ENCODE assay signal across 20 mouse cellular contexts in genomic region chr17:73893207-73893606, GRCm38 (mm10). TPM values are rescaled to one million over a fixed set of nuclear protein-coding genes. Genes with fewer than 3 reads are reported as not detected.
DNase-seq lines count a peak whose midpoint lies in the region; ATAC-seq and TF ChIP-seq lines count a peak whose summit lies in the region.
"Had no signal": no experiment of that assay in that cellular context is flagged by ENCODE, and none has a peak within 500 bp of the region (broad histone marks: within the 10 kb centered on the region; RNA-seq: fewer than 3 reads in every experiment).

No protein-coding gene starts in this region.

- intact Hi-C loops in gastrocnemius, adult 2 months (cut with DNase I), result no loop called here

- WGBS in forebrain, embryonic 15.5 days, result 90% methylated on average over 10 of the region's 10 CpGs

- no peaks in the 10 kb centered on the region for H3K4me1 ChIP-seq in forebrain, embryonic 15.5 days
- H3K4me1 ChIP-seq: embryonic facial prominence, embryonic 12.5 days had no signal

- no peak overlapping the region for H3K4me2 ChIP-seq in forebrain, embryonic 15.5 days (replicated peaks)
- H3K4me2 ChIP-seq: embryonic facial prominence, embryonic 12.5 days had no signal

- TF ChIP-seq CTCF in gastrocnemius, adult 2 months (IDR thresholded peaks at IDR 0.05), result no peak

- peak; percentile 61 for ATAC-seq in inflammation-experienced regulatory T-cells, adult 6 months
- no peak for ATAC-seq in erythroid progenitor cell, adult 5-6 weeks (replicated peaks; ENCODE audit: low FRiP score, poor library complexity, severe bottlenecking)
- ATAC-seq in forebrain, embryonic 15.5 days (replicated peaks), result no peak
- ATAC-seq: forebrain, embryonic 16.5 days; hindbrain, postnatal 0 days had no signal

- H3K27ac ChIP-seq in forebrain, embryonic 15.5 days (replicated peaks), result no peak overlapping the region
- no peak overlapping the region for H3K27ac ChIP-seq in gastrocnemius, adult 2 months
- H3K27ac ChIP-seq: embryonic facial prominence, embryonic 12.5 days; hindbrain, postnatal 0 days had no signal

- no peak overlapping the region for H3K9ac ChIP-seq in forebrain, embryonic 15.5 days (replicated peaks)
- H3K9ac ChIP-seq: embryonic facial prominence, embryonic 12.5 days had no signal

- DNase-seq in thymus, postnatal 0 days (ENCODE audit: low spot score), result peak; percentile 17
- no peak for DNase-seq in thymus, adult 18-20 months
- peak; percentile 19 for DNase-seq in brain, adult 2 months (ENCODE audit: low read depth, low spot score)
- no peak for DNase-seq in spleen, postnatal 14 days (ENCODE audit: low spot score in 2 of 2)
- DNase-seq in gastrocnemius, adult 2 months, result no peak
- DNase-seq: adrenal gland, postnatal 25 days; cerebellum, postnatal 25 days; gastrocnemius, postnatal 36 days; heart, postnatal 10 days; layer of hippocampus, adult 9-11 months; lung, adult 2 months; right cerebral cortex, postnatal 14 days; thymus, adult 2 months had no signal

- H3K9me3 ChIP-seq in forebrain, embryonic 15.5 days, result no peaks in the 10 kb centered on the region
- H3K9me3 ChIP-seq: embryonic facial prominence, embryonic 12.5 days had no signal

- H3K36me3 ChIP-seq in forebrain, embryonic 15.5 days, result no peaks in the 10 kb centered on the region
- H3K36me3 ChIP-seq: embryonic facial prominence, embryonic 12.5 days had no signal

- no peak overlapping the region for H3K4me3 ChIP-seq in forebrain, embryonic 15.5 days
- H3K4me3 ChIP-seq in gastrocnemius, adult 2 months, result no peak overlapping the region
- H3K4me3 ChIP-seq: embryonic facial prominence, embryonic 12.5 days; myocyte had no signal

- H3K27me3 ChIP-seq in forebrain, embryonic 15.5 days, result no peaks in the 10 kb centered on the region
- H3K27me3 ChIP-seq: embryonic facial prominence, embryonic 12.5 days had no signal

RNA-seq across cellular contexts. Expression of gene Xdh, which starts 56.8 kb away (rescaled TPM):
- 7.1 and 8.5 TPM in 2 replicates for polyA plus RNA-seq in thymus, postnatal 0 days (2015; fragmentation: Nextera tagmentation; extraction: Ambion mirVana)
- polyA plus RNA-seq in inflammation-experienced regulatory T-cells, adult 6 months (2017; shearing (Covaris generic)), result 10 to 100 TPM; 15.8 to 38.5 (median 37.1) TPM
- 11.3 and 30.3 TPM in 2 replicates for total RNA-seq in erythroid progenitor cell, adult 5-6 weeks (2015; ENCODE audit: low replicate concordance)
- 9.5 and 9.6 TPM in 2 replicates for total RNA-seq in erythroid progenitor cell, adult 5-6 weeks (2017; ENCODE audit: low replicate concordance)
- 0.22 and 0.46 TPM in 2 replicates for polyA plus RNA-seq in forebrain, embryonic 15.5 days (2015; fragmentation: Nextera tagmentation; extraction: Ambion mirVana)
- total RNA-seq in gastrocnemius, adult 2 months (2021), result 10 to 100 TPM; 54.9 to 72.1 TPM

Comparison
In these comparisons a context has a peak if more than half of its experiments do, and no peak if none do; other contexts are left out.
1. DNase-seq: peak in thymus, postnatal 0 days (single experiment) and brain, adult 2 months (single experiment); none in thymus, adult 18-20 months (0 of 2), spleen, postnatal 14 days (0 of 2) and gastrocnemius, adult 2 months (single experiment).